Mouse (Mus musculus): ENCODE measurements at regions not wholly inside any gene's neighbourhood (a gene's known extent, or its start where the extent isn't known, plus 50 kb on each side); places are given as distances from the start of the nearest gene placed in this dataset.

DNA sequence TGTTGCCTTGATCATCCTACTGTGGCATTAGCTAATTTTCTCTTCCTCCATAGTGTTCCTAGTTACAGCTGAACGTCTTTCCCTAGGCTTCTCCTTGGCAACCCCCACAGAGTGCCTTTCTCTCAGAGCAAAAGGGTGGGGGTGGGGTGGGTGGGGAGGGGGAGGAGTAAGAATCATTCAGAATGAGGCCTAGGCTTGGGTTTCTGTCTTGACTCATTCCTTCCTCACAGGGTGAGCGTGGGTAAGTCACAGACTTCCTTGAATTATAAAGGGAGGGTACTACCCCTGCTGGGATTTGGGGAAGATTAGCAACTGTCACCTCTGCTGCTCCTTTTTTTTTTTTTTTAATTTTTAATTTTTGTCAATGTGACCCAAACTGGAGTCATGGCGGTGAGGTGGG, 114.5 kb downstream of the Dhx35 start:
- DNase-seq = no peak

DNA sequence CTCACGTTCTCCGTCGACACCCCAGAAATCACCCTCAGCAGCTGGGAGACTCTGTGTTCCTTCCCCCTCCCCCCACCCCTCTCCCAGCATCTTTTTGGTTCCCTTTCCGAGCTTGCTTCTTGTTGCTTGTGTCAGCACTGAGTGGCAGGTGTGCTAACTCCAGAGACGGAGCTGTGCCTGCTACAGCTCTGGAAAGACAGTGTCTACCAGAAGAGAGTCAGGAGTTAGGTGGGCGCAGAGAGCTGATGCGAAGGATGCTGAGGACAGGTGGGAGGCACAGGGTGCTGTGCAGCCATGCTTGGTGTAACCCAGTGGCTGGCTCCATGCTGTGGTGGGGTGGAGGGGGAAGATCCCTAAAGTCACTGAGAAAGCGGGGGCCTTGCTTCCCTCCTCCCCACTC, 115.7 kb downstream of the Dhx35 start:
- no peak for DNase-seq

DNA sequence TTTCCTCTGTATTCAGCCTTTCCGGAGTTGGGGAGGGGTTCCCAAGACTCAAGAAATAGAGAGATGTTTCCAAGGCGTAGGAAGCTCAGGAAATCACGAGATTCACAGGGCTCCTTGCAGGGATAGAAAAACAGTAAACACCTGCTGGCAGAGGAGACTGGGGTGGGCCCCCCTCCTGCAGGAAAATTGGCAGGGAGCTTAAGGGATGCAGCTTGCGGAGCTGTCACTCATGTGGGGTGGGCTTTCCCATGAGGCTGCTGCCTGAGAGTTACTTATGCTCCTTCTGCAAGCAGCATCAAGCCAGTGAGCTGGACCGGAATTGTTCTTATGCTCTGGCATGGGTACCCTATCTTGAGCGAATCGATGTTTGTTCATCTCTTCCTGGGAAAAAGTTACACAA, 116.6 kb downstream of the Dhx35 start:
- DNase-seq = no peak

DNA sequence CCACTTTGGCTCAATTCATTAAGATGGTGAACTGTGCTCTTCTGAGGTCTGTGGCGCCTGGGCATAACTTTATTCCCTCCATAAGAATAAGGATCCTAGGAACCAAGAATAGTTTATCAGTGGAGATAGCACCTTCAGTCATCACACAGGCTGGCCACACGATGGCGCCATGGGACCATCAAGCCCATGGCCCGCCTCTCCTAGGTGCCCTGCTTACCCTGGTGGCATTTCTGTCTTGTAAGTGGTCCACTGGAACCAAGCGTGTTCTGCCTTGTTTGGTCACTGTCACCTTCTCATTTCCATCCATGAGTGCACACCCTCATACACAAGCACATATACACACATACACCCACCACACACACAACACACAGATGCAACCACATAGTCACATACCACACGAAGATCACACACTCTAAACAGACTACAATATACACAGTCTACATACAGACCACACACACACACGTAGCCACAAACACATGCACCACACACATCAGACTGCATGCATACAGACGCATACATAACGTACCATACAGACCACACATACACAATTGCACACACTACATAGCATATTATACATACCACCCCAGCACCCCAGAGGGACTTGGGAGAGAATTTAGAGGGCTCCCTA, 118.1 kb downstream of the Dhx35 start:
- DNase-seq = peak in 1 of 2 experiments; percentile 12

DNA sequence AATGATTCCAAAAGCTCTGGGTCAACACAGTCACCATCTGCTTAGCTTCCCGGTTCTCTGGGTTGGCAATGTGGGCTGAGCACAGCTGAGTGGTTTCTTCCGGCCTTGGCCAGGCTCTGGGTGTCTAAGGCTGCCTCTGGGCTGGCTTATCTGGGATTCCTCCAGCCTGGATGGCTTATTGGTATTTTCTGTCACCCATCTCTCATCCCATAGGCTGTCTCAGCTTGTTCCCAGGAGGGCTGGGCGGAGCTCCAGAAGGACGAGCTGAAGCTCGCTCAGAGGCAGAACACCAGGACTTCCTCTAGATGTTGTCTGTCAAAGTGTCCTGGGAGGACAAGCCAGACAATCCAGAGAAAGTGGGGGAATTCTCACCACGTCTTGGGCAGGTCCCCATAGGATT, 122.8 kb downstream of the Dhx35 start:
- no peak for DNase-seq

DNA sequence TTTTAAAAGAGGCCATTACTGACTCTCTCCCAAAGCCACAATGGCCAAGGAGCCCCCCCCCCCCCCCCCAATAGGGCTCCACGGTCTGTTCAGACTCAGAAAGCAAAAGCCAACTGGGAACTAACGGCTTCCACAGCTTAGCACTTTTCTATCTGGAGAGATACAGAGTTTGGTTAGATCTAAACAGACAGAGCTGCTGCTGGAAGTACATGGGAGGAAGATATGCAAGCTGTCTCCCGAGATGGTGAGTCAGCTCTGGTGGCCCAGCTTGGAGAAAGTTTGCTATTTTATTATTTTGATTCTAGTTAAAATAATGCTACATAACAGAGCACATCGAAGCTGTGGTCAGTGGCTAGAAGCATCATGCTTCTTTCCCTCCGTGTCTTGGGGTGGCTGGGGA, 123.7 kb downstream of the Dhx35 start:
- DNase-seq = no peak

DNA sequence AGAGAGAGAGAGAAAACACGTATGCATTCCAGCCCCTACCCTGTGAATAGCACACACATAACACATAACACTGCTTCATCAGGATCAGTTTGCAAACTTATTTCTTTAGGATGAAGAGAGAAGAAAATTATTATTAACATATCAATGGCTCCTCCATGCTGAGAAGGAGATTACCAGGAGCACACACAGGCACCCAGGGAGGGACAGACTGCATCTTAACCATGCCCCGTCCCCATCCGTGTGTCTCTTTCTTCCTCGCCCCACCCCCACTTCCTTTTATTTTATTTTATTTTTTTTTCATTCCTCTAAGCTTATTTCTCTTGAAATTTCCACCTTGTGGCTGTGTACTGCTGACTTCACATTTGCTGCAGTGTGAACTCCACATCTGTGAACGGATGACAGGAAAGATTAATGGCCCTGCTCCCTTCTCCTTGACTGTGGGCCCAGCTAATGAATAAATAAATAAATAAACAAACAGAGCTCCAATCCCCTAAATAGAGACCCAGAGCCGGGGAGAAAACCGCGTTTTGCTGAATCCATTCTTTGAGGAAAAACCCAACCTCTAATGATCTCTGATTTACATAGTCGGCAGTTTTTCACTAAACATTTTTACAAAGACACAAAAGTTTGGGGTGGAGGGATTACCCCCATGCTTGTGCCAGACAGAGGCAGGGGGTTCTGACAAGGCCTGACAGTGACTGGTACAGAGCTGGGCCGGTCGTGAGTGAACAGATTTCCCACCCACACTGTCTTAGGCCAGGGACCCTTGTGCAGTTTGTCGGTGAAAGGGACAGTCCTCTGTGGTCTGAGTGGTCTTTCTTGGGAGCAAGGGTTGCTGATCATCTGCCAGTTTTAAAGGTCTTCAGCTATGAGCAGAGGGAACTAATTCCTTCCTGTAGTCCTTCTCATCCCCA, 127.0 kb downstream of the Dhx35 start:
- DNase-seq = no peak

DNA sequence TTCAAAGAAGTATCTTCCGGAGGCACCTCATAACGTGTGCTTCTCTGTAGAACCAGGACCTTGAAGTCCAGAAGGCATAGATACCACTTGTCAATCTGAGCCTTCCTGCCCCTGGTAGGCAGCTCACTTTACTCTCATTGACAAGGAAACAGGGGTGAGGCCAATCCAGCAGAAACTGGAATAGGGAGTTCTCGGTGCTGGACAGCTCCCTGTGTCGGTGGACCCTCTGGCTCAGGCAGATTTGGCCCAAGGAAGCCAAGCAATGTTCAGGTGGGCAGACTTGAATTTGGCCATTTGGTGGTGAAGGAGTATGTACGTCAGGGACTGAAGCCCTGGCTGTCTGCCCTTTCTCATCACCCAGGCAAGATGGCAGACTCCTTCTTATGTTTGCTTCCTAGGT, 128.2 kb downstream of the Dhx35 start:
- DNase-seq = no peak

DNA sequence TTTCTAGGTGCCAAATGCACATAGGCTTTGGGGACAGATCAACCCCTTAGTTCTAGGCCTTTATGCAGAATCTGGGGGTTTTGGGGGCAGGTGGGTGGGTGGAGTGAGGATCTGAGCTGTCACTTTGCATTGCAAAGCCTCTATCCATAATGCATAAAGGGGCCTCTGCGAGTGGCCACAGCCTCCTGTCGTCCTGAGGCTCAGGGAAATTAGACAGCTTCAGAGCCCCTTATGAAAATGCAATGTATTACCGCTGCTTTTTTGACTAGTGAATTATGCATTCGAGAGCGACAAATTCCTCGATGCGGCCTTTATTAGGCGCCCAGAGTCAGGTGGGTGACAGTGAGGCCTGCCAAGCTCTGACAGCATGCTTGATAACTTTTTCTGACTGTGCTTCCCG, 134.9 kb downstream of the Dhx35 start:
- DNase-seq = no peak

DNA sequence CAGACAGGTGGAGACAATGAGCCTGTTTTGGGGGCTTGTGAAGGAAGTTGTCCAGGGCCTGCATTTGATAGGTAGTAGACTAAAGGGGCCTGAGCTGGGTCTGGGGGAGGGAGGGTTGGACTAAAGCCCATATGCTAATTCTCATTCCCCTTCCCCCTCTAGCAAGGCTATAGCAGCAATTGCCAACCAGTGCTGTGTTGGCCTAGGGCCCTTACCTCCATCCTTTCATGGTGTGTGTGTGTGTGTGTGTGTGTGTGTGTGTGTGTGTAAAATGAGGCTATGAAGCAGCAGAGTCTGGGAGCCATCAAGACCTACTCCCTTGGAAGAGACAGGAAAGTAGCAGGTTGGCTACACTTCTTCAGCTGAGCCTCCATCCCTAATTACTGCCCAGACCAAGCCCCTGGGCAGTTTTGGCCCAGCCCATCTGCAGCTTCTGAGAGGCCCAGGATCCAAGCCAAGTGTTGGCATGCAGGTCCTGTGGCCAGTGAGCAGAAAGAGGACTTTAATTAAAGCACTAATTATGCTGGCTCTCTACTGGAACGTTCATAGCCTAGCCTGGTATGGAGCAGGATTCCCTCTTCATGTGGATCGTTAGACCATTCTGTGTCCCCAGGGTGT, 143.4 kb downstream of the Dhx35 start:
- no peak for DNase-seq

DNA sequence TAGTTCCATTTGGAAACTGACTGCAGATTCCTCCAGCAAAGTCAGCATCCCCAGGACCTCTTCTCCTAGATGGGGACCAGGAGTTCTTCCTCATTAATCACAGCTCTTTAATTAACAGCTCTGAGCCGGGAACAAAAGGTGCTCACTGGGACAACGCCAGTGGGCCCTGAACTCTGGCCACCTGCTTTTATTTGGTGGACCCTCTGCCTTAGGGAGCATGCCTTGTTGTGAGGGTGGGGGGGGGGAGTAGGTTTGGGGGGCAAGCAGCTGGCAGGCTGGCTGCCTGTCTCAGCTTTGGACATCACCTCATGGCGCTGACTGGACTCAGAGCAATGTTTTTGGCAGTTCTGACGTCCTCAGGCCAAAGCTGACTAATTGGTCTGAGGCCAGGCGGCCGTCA, 154.8 kb downstream of the Dhx35 start:
- no peak for DNase-seq

DNA sequence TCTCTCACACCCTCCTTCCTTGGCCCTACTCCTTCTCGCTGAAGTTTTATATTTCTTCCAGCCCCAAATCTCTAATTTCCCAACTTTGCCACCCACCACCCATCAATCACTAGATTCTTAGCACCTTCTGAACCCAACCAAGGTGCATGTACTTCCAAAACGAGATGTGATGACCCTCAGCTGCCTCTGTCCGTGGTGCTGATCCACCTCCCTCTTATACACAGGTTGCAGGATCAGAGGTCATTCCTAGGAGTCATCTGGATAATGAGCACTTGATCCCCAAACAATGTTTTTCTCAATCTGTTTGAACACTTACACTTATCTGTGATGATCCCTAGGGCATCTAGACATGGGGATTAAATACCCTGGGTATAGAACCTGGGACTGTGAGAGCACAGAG, 156.5 kb downstream of the Dhx35 start:
- no peak for DNase-seq

DNA sequence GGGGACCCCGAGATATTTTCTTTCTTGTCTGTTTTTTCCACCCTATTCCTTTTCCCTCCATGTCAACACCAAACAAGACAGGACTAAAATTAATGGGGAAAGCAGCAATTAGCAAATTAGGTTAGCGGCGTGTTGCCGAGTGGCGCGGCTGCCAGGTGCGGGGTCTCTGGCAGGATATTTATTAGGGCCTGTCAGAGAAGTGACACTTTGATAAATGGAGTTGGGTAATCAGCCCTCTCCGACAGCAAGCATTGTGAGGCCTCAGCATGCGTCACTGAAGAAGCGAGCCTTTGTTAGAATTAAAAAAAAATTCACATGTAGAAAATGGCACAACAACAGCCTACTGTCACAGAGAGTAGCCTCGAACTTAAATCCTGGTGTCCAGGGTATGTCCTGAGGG, 162.3 kb downstream of the Dhx35 start:
- DNase-seq = no peak

DNA sequence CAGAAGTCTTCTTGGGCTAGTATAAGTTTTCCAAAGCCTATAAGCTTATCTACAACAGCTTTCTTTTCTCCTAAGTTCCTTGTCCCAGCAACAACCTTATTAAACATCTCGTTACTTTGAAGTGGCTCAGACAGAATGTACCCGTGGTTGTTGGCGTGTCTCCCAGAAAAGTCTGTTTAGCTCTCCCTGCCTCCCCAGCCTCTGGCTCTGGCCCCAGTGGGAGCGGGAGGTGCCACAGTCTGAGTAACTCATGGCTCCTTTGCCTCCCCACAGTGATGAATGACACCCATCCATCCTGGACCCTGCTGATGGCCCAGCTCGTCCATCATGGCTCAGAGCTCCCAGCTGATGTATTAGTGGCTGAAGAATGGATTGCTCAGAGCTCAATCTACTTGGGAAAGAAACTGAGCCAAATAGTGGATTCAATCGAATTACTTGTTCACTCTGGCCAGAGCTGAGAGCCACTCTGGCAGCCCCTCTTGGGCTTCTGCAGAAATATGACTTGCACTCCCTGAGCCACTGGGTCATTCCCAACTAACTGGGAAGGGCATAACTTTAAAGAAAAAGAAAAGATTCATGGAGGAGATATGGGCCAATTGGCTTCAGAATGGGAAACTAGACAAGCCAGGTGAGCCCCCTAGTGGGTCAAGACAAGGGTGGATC, 170.5 kb downstream of the Dhx35 start:
- no peak for DNase-seq

DNA sequence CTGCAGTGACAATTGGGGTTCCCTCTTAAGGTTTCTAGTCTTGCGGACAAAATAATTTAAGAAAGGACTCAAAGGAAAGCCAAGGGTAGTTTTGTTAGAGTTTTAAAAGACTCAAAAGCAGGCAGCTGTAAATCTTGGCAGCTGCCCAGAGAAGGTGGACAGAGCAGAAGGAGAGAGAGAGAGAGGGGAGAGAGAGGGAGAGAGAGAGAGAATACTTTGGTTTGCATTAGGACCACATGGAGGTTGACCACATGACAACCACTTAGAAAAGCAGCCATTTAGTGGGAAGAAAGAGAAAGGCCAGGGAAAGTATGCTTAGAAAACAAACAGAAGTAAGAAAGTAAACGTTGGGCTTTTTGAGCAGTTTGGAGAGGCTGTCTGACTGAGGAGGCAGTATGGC, 177.6 kb downstream of the Dhx35 start:
- no peak for DNase-seq

DNA sequence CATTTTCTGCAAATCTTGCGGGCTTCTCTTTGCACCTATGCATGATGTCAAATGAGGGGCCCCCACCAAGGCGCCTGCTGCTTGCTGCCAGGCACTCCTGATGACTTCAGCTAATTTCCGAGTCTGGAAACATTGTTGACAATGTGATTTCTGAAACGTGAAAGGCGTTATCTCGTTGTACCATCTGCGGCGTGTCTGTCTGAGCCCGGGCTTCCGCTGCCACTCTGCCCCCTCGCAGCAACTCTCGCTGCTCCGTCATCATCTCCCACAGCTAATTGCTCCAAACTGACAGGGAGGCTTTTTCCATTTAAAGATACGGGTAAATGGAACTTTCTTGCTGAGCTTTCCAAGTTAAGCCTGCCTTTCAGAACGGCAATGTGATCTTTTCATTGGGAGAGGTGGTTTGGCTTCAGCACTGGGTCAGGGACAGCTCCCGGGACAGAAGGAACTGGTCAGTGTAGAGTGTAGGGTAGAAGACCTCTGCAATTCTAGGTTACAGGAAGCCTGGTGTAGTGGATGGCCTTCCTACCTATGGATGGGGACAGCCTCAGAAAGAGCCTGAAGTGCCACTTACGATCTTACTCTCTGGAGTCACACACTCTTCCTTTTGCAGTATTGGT, 191.0 kb downstream of the Dhx35 start:
- no peak for DNase-seq

DNA sequence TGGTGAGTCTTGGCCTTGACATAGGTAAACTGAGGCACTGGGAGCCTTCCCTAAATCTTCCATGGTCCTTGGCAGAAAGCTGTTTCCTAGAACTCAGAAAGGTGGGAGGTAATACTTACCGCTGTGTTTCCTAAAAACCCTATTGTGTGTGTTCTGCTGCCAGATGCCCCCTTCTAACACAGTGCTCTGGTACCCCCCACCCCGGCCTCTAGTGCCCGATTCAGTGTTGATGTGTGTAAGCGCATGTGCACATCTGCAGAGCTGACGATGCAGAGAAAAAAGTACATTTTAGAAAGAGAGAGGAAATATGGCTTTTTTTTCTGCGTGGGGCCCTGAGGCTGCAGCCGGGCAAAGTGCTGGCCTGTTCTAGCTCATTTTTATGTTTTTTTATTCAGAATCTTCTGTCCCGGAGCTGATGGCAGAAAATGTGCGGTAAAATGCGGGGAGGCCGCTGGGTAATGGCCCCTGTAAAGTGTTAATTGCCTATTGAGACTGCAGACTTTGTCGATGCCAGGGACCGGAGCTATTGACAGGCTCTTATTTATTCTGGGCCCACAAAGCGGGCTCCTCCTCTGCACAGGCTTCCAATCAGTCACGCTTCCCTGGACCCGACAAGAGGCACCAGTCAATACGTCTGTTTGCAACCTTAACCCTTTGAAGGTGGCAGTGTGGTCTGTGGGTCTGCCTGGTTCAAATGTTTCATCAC, 208.0 kb downstream of the Dhx35 start:
- DNase-seq = no peak

DNA sequence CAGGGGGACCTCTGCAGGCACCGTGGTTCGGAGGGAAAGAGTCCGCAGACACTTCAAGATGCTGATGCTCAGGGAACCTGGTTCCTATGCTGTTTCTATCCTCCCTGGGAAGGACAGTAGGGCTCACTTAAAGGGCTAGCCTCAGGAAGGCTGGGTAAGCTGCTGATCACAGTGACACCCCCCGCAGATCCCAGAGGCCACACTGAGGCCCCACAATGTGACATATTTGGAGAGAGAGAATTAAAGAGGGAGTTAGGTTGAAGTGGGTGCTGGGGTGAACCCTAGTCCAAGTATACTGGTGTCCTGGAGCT, 208.5 kb downstream of the Dhx35 start:
- DNase-seq = no peak

DNA sequence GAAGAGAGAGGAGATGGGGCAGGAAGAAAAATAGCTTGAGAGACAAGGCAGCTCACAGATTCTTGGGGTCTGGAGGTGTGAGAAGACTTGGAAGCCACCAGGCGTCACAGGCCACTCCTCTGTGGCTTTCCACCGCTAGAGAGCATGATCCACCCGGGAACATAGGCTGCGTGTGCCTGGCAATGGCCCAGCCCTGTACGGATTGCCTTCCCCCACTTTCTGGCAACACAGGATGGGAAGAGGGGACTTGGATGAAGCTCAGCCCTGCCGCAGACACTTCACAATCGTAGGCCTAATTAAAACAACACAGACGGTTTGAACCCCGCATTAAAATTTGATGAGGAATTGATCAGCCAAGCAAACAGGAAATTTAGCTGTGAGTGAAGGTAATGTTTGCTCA, 209.8 kb downstream of the Dhx35 start:
- DNase-seq = no peak

DNA sequence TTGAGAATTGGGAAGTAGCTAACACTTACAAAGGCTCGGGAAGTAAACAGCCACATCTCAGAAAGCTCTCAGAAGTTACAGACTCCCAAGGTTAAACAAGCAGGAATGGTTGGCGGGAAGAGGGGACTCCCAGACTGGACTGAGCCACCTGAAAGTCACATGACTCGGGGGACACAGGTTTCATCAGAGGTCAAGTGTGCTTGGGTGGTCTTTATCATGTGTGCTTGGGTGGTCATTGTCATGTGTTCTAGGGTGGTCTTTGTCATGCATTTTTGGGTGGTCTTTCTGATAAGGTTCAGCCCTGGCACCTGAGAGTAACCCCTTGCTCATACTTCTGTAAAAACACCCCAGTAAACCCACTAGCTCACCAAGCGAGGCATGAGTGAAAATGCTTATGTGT, 218.1 kb downstream of the Dhx35 start:
- no peak for DNase-seq

DNA sequence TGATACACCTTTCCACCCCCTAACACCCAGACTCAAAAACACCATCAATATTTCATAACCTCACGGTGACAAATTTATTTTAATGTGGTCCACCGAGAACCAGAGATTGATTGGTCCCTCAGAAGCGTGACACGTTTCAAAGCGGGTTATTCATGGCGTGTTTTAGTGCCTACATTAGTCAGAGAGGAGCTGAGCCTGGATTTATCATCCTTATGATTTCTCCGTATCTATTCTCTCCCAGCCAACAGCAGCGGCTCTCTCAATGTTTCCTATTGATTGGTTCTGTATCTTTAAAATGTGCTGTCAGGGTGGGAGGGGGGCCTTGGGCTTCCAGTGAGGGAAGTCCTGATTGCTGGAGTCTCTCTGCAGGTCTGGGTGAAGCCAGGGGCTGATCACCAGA, 219.9 kb downstream of the Dhx35 start:
- DNase-seq = no peak

DNA sequence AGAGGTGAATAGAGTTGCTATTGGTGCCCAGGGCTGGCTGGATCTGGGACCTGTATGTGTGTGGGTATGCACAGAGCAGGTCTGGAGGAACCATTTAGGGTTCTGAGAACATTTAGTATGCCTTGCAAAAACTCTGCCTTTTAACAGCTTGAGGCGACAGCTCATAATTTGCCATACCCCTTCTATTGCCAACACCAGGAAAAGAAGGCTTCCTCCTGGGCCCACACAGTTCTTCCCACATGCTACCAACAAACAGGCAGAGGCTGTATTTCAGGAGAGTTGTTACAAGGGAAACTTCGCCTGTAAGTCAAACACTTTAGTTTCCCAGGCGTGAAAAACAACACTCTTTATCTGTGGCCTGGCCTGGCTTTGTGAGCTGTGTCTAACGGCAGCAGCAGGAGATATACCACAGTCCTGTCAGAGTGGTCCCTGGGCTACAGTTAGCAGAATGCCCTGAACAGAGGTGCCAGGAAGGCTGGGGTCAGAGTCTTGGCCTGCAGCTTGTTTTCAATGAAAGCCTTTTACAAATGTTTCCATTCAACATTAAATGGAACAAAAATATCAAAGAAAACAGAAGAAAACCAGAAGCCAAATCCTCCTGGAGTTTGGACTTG, 225.4 kb downstream of the Dhx35 start:
- DNase-seq = no peak

All from thymus, postnatal 36 days (tissue).